Mouse (Mus musculus): ENCODE data around the gene Tmub2.

Tmub2 gene

DNA sequence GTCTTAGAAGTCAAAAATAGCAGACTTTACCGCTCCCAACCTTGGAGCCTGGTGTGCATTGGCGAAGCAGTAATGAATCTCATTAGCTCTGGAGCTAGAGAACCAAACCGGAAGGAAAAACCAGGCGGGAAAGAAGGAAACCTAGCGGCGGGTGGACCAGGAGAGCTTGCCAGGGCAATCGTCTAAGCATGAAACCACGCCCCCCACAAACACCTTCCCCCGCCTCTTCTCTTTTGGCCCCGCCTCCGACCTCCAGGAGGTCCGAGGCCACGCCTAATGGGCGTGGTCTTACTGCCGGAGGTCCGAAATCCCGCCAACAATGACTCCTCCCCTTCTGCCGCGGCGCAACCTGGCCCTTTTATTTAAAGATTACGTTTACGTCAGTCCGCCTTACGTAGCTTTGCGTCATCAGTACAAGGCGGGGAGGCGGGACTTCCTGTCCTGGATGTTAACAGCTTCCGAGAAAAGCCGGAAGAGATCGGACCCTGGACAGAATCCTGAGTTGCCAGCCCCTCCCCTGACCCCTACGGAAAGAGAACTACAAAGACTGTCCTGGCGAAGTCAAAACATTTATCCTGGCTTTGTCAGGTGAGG is at the start of gene Tmub2:
TSS of gene Tmub2 (plus strand) at position 431 of the 594 bp plus-strand sequence.
- in situ Hi-C loops (cut with MseI, MboI), result no loop called here

DNA sequence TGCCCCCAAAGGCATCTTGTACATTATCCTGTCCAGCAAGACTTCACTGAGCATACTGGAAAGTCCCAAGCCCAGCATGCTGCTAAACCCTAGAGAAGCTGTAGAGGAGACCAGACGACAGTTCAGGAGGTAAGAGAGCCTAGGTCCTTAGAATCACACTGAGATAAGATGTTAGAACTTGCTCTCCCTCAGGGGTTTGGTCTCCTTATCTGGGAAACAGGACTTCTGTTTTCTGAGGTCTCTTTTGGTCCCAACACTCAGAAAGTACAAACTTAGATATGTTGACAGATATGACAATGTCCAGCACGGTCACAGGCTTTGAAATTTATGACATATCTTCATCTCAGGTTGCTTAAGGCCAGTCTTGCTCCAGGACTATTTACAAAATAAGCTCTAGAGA is 48.7 kb upstream of the Tmub2 start:
- in situ Hi-C loops (cut with MseI, MboI), result no loop called here

DNA sequence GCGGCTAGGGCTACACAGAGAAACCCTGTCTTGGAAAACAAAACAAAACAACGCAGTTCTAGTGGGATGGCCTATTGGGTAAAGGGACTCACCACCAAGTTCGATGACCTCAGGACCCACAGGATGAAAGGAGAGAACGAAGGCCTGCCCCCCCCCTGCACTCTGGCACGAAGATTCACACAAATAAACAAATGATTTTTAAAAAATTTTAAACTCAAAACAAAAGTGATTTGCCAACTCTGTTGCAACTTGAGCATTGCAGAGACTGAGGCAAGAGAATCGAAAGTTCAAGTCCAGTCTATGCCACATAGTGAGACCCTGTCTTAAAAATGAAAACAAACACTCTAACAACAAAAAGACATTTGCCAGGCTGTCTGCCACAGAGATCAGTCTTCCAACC is 44.1 kb upstream of the Tmub2 start:
- in situ Hi-C loops (cut with MseI, MboI), result no loop called here

DNA sequence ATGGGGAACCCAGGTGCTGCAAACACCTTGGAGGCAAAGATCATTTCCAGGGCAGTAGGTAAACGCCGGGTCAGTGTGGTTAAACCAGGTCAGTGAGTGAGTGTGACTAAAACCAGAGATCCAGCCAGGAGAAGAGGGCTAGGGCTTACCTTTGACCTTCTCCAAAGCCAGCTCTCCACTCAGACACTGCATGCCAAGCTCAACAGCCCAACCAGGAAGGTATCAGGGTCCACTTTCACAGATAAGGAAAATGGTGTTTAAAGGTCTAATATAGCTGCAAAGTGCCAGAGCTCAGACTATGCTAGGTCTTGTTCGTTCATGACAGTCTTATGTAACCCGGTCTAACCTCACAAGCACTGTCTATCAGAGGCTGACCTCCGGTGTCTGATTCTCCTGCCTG is 43.5 kb upstream of the Tmub2 start:
- in situ Hi-C loops (cut with MseI, MboI), result no loop called here

DNA sequence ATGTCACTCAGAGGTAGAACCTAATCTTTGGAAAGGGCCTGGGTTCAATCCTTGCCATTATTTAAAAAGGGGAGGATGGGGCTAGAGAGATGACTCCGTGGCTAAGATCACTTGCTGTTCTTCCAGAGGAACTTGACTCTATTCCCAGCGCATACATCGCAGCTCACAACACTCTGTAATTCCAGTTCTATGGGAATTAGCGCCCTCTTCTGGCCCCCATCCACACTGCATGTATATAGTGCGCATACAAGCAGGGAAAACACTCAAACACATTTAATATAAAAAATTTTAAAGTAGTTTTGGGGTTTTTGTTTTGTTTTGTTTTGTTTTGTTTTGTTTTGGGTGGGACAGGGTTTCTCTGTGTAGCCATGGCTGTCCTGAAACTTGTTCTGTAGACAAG is 42.9 kb upstream of the Tmub2 start:
- in situ Hi-C loops (cut with MseI, MboI), result no loop called here

DNA sequence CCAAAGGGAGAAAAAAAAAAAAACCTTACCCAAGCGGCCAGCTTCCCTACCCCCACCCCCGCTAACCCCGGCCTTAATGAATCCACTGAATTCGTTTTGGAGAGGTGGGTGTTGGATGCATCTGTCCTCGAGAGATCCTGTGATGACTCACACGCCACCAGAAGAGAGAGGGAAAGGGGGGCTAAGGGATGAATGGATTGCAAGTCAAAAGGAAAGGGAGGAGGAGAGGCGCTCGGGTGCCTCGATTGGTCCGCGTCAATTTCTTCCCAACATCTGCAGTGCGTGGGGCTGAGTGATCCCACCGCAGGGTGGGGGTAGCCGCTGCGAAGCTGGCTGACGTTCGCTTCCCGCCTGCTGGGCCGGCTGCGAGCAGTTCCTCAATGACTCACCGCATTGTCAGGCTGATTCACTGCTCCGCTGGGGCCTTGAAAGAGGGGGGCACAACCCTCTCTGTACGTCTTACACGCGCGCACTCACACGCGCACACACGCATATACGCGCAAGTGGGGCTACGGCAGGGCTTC is 39.7 kb upstream of the Tmub2 start:
- in situ Hi-C loops (cut with MseI, MboI), result no loop called here

DNA sequence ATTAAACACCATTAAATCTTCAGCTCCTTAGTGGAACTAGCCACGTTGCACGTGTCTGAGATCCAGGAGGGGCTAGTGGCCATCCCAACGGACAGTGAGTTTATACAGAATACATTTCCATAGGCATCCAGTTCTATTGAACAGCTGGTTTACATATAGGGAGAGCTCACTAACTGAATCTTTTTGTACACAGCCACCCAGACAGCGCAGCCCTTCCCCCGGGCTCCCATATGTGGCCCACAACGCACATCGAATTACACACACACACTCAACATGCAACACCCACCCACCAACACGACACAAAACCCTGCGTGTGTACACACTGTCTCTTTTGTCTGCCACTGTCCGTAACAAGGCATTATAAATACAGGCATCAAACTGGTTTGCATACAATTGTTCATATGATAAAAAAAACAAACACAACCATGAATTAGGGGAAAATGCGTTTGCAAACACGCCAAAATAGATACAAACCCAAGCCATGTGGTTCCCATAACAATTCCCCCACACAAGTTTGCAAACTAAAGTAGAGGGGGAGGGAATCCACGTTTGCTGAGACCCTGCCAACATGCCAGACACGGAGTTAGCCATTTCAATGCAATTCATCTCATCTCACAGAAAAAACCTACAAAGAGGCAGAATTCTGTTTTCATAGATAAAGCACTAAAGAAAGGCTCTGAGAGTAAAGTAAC is 39.0 kb upstream of the Tmub2 start:
- in situ Hi-C loops (cut with MseI, MboI), result no loop called here

DNA sequence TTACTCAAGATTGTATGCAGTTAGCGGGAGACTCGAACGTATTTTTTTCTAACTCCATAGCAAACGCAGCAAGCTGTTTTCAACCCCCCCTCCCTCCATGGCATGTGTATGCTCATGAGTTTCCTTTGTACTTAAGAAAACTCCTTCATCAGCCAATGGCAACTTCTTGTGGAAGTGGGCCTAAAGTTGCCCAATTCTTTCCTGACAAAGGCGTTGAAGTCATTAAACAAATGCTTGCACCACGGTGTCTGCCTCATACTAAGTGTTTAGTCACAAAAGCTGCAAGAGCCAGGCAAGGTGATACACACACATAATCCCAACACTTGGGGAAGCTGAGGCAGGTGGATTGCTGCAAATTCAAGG is 38.5 kb upstream of the Tmub2 start:
- in situ Hi-C loops (cut with MseI, MboI), result no loop called here

DNA sequence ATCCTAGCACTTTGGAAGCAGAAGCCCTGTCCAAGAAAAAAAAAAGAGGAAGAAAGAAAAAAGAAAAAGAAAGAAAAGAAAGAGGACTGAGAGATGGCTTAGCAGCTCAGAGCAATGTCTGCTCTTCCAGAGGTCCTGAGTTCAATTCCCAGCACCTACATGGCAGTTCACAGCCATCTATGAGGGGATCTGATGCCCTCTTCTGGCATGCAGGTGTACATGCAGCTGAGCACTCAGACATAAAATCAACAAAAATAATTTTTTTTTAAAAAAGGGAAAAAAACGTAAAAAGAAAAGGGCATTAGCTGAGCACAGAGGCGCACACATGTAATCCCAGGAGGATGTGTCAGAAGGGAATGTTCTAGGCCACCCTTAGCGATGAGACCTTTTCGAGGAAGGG is 37.9 kb upstream of the Tmub2 start:
- in situ Hi-C loops (cut with MseI, MboI), result no loop called here

DNA sequence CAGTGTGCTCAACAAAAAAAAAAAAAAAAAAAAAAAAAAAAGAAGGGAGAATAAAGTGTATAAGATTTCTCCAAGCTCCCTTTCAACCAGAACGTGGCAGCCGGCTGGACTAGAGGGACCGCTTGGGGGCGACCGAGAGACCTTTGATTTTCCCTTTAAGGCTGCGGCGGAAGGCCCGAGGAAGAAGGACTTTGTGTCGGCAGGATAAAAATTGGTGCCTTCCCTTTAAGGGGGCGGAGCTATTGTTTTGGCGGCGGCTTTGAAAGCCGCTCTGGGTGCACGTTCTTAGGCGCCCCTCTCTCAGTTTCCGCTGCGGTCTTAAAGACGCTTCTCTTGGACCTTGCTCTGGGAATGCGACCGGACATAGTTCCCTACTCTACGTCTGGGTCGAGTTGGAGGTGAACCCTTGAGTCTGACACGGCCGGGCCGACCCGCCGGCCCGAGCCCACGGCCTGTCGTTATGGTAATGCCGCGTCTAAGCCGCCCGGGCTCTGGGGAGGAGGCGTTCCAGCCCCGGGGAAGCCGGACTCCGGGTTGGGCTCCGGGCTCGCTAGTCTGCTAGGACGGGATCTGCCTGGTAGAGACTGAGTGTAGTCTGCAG is 36.0 kb upstream of the Tmub2 start, which contains the start of gene BC030867:
TSS of gene BC030867 (plus strand) at position 253 of the 601 bp plus-strand sequence.
- in situ Hi-C loops (cut with MseI, MboI), result no loop called here

DNA sequence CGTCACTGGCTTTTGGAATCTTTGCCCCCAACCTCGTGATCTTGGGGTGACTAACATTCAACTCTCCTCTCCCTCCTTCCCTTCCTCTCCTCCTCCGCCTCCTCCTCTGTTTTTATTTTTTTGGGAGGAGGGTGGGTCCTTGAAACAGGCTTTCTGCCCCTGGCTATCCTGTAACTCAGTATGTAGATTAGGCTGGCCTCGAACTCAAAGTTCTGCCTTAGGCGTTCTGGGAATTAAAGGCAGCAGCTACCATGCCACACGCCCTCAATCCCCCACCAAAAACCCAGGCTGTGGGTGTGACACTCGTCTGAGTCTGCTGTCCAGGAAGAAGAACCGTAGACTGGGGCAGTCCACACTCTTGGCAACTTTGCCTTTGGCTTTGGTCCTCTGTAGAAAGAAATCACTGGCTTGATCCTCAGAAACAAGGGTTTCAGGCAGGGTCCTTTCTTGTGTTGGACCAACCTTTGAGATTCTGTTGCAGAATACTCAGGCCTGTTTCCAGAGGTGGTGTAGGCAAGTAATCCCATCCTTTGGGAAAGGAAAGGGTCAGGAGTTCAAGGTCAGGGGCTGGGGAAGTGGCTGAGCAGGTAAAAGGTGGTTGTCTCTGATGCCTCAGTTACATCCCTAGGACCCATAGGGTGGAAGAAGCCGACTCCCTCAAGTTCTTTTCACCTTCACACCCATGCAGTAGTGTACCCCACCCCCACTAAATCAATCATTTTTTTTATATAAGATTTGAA is 35.2 kb upstream of the Tmub2 start:
- in situ Hi-C loops (cut with MseI, MboI), result no loop called here

DNA sequence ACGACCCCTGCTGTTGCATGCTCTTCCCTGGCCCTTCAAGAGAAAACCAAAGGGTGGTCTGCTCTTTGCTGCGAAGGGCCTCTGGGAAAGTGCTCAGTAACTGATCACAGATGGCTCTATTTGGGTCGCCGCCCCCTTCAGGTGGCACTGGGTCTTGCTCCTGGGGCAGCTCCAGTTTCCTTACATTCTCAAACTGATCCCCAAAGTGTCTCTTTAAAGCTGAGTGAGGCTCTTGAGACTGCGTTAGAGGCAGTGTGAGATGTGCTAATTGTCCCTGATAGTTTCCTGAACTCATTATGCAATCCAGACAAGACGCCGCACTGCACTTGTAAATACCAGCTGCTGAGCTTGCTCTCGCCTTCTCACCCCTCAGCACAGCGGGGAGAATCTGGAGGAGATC is 27.2 kb upstream of the Tmub2 start:
- in situ Hi-C loops (cut with MseI, MboI), result no loop called here

DNA sequence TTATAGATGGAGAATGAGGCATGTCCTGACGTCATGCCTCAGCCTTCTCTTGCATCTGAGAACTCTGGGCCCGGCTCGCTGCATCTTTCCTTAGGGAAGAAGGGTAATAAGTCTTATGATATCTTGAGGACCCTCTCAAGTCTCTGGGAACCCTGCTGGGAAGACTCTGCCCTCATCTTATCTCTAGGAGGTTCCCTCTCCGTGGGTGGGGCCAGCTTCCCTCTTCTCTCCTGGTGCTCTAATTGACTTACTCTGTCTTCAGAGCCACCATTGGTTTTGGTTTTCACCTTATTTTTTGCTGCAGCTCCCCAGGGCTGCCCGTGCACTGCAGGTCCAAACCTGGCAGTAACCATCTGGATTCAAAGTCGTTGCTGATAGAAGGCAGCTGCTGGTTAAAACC is 26.6 kb upstream of the Tmub2 start:
- in situ Hi-C loops (cut with MseI, MboI), result no loop called here

DNA sequence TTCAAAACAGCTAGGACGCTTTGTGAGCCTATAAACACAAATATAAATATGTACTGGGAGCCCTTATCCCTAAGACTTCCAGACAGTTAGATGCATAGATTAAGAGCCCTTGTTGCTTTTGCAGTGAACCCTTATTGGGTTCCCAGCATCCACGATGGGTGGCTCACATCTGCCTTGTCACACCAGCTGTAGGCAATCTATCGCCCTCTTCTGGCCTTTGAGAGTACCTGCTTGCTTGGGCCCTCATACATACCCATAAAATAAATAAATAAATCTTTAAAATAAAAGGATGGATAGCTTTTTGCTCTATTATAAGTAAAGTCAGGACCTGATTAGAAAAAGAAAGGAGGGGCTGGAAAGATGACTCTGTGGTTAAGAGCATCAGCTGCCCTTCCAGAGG is 26.2 kb upstream of the Tmub2 start:
- in situ Hi-C loops (cut with MseI, MboI), result no loop called here

DNA sequence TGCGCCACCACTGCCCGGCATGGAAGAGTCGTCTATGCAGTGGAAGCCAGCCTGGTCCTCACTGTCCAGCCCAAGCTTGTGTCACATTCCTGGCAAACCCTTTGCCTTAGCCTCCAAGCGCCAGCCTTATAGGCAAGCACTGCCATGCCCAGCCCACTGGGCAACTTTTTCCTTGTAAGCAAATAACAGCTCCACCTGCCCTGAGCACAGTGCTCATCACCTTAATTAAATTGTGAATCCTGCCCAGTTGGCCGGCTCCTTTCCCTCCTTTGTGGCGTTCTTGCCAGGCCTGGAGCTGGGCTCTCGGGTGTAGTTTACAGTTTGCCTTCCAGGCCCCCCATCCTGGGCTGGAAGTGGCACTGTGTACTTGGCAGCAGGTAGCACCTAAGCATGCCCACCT is 21.5 kb upstream of the Tmub2 start:
- in situ Hi-C loops (cut with MseI, MboI), result no loop called here

DNA sequence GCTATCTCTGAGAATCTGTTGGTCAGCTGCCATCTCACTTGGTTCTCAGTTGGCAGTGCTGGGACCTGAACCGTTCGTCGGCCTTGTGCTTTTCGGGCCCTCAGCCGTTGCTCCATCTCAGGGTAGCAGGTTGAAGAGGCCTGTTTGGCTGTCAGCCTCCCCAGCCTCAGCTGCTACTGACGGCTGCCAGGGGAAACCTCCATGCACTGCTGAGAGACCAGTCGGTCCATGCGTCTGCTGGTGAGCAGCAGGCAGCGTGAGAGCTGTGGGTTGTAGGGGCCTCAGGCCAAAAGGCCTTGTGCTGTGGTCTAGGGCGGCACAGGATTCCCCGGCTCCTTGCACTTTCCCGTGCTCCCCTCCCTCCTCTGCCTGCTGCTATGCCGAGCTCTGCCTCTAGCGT is 18.9 kb upstream of the Tmub2 start:
- in situ Hi-C loops (cut with MseI, MboI), result no loop called here

DNA sequence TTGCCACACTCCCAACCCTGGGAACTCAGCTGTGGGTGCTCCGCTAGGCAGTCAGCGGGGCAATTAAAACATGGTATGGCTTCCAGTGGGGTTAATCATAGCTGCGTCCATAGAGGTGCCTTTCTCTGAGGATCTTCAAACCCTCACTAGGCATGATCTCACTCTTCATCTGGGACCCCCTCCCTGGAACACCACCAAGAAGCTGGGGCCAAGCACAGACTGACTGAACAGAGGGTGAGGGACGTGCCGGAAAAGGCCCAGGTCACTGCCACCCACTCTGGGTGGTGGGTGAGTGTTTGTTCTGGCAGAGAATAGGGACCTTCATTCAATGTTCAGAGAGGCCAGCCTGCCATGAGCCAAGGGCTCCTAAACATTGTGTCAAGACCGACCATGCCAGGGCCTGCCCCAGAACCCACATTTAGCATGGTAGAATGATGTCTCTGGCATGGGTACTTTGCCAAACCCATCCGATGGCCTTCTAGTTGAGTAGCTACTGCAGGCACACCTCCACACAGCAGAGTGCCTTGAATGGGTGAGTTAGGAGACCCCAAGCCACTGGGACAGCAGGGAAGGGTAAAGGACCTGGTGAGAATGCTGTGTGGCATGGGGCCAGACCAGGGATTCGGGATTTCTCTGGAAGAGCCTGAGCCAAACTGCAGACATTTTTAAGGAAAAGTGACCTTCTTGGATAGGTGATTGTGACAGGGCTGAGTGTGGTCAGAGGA is 17.9 kb upstream of the Tmub2 start:
- in situ Hi-C loops (cut with MseI, MboI), result no loop called here

DNA sequence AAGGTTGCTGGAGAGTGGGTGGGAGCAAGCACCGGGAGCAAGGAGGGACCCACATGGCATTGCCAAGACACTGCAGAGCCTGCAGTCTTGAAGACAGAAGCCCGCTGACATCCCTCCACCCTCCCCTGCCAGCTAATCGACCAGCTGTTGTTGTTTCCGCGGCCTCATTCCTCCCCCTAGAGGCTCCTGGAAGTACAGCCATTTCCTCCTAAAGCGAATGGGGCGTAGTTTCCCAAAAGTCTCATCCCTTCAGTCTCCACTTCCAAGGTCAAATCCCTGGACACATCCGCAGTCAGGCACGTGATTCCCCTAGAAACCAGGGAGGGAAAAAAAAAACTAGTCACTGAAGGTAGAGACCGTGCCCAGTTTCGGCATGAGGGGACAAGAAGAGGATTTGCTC is 17.3 kb upstream of the Tmub2 start:
- in situ Hi-C loops (cut with MseI, MboI), result no loop called here

DNA sequence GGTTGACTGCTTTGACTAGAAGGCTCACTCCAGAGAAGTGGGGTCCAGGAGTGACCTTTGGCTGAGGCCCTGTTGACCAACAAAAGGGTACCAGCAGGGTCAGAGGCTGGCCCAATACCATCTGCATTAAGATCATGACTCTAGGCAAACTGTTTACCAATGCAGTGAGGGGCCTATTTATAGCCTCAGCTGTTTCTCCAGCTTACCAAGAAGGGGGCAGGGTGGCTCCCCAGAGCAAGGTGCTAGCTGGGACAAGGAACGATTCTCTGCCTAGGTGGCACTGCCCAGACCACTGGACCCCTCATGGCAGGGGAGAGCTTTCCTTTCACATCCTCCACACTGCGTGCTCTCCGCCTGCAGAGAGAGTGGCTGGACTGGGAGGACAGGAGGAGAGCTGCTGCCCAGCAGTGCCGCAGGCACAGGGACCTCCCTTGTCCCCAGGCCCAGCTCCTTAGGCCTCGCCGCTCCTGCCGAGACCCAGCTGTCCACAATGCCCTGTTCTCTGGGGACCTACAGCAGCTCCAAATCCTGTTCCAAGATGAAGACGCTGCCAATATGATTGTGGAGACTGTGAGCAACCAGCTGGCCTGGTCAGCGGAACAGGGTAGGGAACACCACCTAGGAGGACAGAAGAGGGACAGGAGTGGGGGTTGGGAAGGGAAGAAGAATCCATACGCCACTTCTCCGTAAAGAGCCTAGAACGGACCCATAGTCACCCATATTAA is 16.0 kb upstream of the Tmub2 start, which contains the start of gene Asb16:
TSS of gene Asb16 (plus strand) at position 224 of the 725 bp plus-strand sequence.
- in situ Hi-C loops (cut with MseI, MboI), result no loop called here

DNA sequence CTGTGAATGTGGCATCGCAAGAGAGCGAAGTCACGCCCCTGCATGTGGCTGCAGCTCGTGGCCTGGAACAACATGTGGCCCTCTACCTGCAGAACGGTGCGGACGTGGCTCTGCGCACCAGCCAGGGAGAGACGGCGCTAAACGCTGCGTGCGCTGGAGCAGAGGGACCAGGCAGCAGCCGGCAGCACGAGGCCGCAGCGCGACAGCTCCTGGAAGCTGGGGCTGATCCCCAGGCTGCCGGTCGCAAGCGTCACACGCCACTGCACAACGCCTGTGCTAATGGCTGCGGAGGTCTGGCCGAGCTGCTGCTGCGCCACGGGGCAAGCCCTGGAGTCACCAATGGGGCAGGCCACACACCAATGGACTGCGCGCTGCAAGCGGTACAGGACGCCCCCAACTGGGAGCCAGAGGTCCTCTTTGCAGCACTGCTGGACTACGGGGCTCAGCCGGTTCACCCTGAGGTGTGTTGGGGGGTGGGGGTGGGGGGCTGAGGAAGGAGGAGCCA is 8.3 kb upstream of the Tmub2 start:
- in situ Hi-C loops (cut with MseI, MboI), result no loop called here

DNA sequence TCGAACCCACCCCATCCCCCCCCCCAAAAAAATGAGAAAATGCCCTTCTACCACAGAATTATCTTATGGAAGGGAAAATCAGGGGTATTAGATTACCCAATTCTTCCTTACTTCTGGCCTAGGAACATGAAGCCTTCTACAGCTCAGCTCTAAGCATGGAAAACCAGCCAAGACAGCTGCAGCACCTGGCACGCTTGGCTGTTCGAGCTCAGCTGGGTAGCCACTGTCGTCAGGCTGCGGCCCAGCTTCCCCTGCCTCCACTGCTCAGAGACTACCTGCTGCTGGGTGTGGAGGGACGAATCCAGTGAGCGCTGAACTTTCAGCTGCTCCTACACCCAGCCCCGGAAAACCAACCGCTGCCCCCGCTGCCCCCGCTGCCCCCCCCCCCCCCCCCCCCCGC is 7.0 kb upstream of the Tmub2 start:
- in situ Hi-C loops (cut with MseI, MboI), result no loop called here
